Mouse (Mus musculus) olfactory bulb, adult 2 months (tissue): ENCODE results near the gene Neu3.

Experiments used
- CTCF ChIP-seq: fragments of 200-500 bp; IDR thresholded peaks from 2 replicates; pipeline ENCODE4 v1.5.1; 2012; ENCODE audit warnings: low read depth, mild to moderate bottlenecking, low read length, moderate library complexity; ENCODE audit not compliant: insufficient read depth
- POLR2A ChIP-seq: fragments of 200-500 bp; IDR thresholded peaks from 2 replicates; pipeline ENCODE4 v1.6.1; 2012; ENCODE audit warnings: mild to moderate bottlenecking, low read depth, low read length, moderate library complexity; ENCODE audit not compliant: insufficient read depth

DNA sequence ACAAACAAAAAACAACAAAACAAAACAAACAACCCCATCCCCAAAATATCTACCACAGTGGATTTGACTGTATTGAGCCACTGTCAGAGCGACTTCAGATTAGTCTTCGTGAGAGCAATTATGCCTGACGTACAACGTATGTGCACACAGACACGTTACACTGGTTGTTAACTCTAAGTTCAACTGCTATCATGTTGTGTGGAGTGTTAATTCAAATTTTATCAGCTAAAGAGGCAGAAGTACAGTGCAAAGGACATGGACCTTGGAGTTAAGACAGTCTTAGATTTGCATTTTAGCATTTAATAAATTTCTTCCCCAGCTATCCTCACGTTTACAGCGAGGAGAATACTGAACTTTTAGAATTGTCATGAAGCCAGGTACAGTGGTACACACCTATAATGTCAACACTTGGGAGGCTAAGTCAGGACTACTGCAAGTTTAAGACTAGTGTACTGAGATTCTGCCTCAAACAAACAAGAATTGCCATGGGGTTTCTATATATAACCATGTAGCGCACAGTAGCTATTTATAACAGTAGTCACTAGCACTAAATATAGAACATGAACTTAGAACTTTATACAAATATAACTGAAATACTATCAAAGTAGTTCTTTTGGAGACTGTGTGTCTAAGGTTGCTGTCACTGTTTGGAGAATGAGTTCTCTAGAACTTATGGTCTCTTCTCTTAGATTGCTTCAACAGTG, 17.5 kb upstream of the Neu3 start:
- TF ChIP-seq POLR2A = no peak
- TF ChIP-seq CTCF = no peak
